Mouse (Mus musculus): ENCODE measurements around the gene Gmppa.

DNA sequence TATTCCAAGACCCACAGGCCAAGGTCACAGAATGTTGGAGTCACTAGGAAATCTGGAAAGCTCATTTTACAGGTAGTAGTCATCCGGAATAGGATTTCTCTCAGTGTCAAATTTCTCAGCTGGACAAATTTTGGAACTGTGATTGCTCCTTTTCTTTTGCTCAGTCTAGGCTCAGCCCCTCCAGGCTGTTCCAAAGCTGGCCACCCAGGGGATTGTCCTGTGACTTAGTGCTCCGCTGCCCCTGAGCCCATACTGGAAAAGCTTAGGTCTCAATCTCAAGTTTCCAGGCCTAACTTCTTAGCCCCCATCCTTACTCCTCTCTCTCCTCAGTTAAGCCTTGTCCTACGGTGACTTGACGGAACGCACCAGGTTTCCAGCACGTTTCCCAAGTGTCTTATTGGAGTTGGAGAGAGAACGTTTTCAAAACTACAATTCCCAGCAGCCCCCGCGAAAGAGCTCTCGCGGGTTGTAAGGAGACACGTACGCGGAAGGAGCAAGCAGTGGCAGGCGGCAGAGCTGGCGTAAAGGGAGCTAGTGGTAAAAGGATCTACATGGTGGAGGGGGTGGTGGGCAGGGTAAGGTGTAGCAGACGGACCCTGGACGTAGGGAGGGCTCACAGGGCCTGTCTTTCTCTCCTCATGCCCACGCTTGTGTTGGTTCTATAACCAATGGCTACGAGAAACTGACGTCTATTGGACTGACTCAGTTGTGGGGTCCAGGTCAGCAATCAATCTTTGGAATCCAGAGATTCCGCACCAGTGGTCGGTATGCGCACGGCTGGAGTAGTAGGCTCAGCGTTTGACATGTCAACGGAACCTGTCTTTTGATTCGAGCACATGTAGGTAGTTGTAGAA is at the start of gene Gmppa:
- TF ChIP-seq CTCF (IDR thresholded peaks at IDR 0.05; ENCODE audit: low read depth, low read length) (no peak), POLR2A (IDR thresholded peaks at IDR 0.05; ENCODE audit: extremely low read depth, insufficient read depth, low read length) (peak; percentile 83)
